Mouse (Mus musculus) kidney, postnatal 14 days (tissue): ENCODE data around the gene Olfr598.
"Not testable (repeated sequence)": the region's sequence is repeated elsewhere in the genome, so short reads cannot be mapped to it uniquely, and the experiment has no call there.

Experiments used
- DNase-seq: peaks from one replicate; pipeline ENCODE4 v3.0.0; 2022; ENCODE audit warnings: mixed read lengths

The Olfr598 gene

DNA sequence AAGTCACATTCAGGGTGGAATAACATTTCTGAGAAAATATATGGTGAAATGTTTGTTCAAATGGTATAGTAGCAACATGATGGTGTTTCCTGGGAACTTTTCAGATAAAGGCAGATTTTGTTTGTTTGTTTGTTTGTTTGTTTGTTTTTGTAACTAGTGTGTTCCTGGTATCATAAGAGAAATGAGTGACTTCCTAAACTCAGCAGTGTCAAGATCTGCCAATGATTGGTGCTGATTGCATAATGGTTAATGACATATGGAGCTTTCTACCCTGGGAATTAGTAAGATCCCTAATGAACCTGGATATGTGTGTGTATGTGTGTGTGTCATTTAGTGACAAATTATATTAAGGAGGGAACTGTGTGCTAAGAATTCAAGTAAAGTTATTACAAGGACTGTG is at the start of gene Olfr598:
TSS of gene Olfr598 (plus strand) at position 301 of the 400 bp plus-strand sequence.
- DNase-seq: no peak

- not testable (repeated sequence) for DNase-seq
Measured at GRCm38 (mm10) chr7:103305348-103305747, 18.0 kb upstream of the Olfr598 start, which contains the start of gene Olfr596. Gene Olfr596, plus strand, starts transcription at chr7:103305648.

DNA sequence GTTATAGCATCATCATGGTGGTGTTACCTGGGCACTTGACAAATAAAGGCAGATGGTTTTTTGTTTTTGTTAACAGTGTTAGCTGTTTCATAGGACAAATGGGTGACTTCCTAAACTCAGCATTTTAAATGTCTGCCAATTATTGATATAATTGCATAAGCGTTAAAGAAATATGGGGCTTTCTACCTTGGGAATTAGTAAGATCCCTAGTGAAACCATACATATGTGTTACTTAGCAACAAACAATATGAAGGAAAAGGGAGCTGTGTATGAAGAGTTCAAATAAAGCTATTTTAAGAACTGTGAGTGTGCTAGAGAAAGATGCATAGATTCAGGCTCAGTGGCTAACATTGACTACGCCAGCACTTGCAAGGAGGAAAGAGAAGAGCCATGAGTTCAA is 7.4 kb upstream of the Olfr598 start, which contains the start of gene Olfr597:
TSS of gene Olfr597 (plus strand) at position 301 of the 400 bp plus-strand sequence.
- DNase-seq: not testable (repeated sequence)

DNA sequence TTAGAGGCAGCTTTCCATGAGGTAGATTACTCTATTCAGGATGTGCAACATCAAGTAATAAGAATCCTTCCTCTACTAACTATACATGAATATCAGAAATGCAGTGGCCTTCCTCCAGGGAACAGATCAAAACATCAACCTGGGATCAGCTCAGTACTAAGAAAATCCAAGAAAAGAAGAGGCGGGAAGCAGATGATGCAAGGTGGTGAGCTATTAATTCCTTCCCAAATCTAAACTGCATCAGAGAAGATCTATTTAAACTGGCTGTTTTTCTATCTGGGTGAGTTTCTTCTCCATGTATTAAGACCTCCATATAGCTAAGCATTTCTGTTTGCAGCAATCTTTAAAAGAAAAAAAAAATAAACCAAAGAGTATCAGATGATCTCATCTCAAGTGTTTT is 12.2 kb downstream of the Olfr598 start, which contains the start of gene Olfr599:
TSS of gene Olfr599 (plus strand) at position 301 of the 400 bp plus-strand sequence.
- DNase-seq: no peak

GRCm38 (mm10) chr7:103349569-103349968 is 26.2 kb downstream of the Olfr598 start, which contains the start of gene Olfr600:
Gene Olfr600, minus strand, starts transcription at chr7:103349669.
- DNase-seq: no peak

- DNase-seq: no peak
Measured at GRCm38 (mm10) chr7:103362555-103362954, 39.2 kb downstream of the Olfr598 start, which contains the start of gene Olfr601. Gene Olfr601, minus strand, starts transcription at chr7:103362655.
